Mouse (Mus musculus): ENCODE data around the gene Gm21981. TPM values are rescaled to one million over a fixed set of nuclear protein-coding genes. Genes with fewer than 3 reads are reported as not detected.
"Not testable (repeated sequence)": the region's sequence is repeated elsewhere in the genome, so short reads cannot be mapped to it uniquely, and the experiment has no call there.

The Gm21981 gene
- polyA plus RNA-seq, 1 experiment from 2014 or later = 7.7 TPM

GRCm38 (mm10) chr17:47658741-47659243, 35.5 kb downstream of the Gm21981 start:
- no peak overlapping the region for H3K9ac ChIP-seq (replicated peaks; ENCODE audit: low read depth, low read length)
- H3K4me1 ChIP-seq (ENCODE audit: control insufficient read depth, insufficient read depth, low read length) = no peaks in the 10 kb centered on the region
- no peak overlapping the region for H3K4me2 ChIP-seq (ENCODE audit: low read depth, low read length)
- no peak for ATAC-seq (ENCODE audit: low read depth)
- WGBS = 82% methylated on average over 3 of the region's 3 CpGs
- no peaks in the 10 kb centered on the region for H3K27me3 ChIP-seq (ENCODE audit: control insufficient read depth, insufficient read depth, low read length)
- no peak overlapping the region for H3K27ac ChIP-seq (ENCODE audit: low read depth, low read length)
- H3K36me3 ChIP-seq (ENCODE audit: control insufficient read depth, insufficient read depth, low read length) = no peaks in the 10 kb centered on the region
- H3K9me3 ChIP-seq (ENCODE audit: control insufficient read depth, low read length) = no peaks in the 10 kb centered on the region
- no peak overlapping the region for H3K4me3 ChIP-seq (ENCODE audit: low read depth, low read length)

- Histone ChIP-seq H3K9me3 (ENCODE audit: control insufficient read depth, low read length) (no peaks in the 10 kb centered on the region), H3K4me2 (ENCODE audit: low read depth, low read length) (no peak overlapping the region), H3K27ac (ENCODE audit: low read depth, low read length) (no peak overlapping the region), H3K27me3 (ENCODE audit: control insufficient read depth, insufficient read depth, low read length) (no peaks in the 10 kb centered on the region), H3K4me1 (ENCODE audit: control insufficient read depth, insufficient read depth, low read length) (no peaks in the 10 kb centered on the region), H3K4me3 (ENCODE audit: low read depth, low read length) (no peak overlapping the region), H3K36me3 (ENCODE audit: control insufficient read depth, insufficient read depth, low read length) (no peaks in the 10 kb centered on the region), H3K9ac (replicated peaks; ENCODE audit: low read depth, low read length) (no peak overlapping the region)
- no peak for ATAC-seq (ENCODE audit: low read depth)
- 83% methylated on average over 4 of the region's 4 CpGs for WGBS
These were observed 36.4 kb downstream of the Gm21981 start for GRCm38 (mm10) chr17:47657901-47658300.

- WGBS = 85% methylated on average over 5 of the region's 5 CpGs
- H3K4me3 ChIP-seq (ENCODE audit: low read depth, low read length) = no peak overlapping the region
- H3K4me1 ChIP-seq (ENCODE audit: control insufficient read depth, insufficient read depth, low read length) = no peaks in the 10 kb centered on the region
- H3K27ac ChIP-seq (ENCODE audit: low read depth, low read length) = no peak overlapping the region
- no peaks in the 10 kb centered on the region for H3K36me3 ChIP-seq (ENCODE audit: control insufficient read depth, insufficient read depth, low read length)
- no peaks in the 10 kb centered on the region for H3K9me3 ChIP-seq (ENCODE audit: control insufficient read depth, low read length)
- no peak overlapping the region for H3K4me2 ChIP-seq (ENCODE audit: low read depth, low read length)
- ATAC-seq (ENCODE audit: low read depth) = no peak
- H3K9ac ChIP-seq (replicated peaks; ENCODE audit: low read depth, low read length) = no peak overlapping the region
- no peaks in the 10 kb centered on the region for H3K27me3 ChIP-seq (ENCODE audit: control insufficient read depth, insufficient read depth, low read length)
These were observed 38.6 kb downstream of the Gm21981 start for GRCm38 (mm10) chr17:47655697-47656096.

GRCm38 (mm10) chr17:47654346-47654745, 39.9 kb downstream of the Gm21981 start:
- not testable (repeated sequence) for H3K9me3 ChIP-seq (ENCODE audit: control insufficient read depth, low read length); H3K36me3 ChIP-seq (ENCODE audit: control insufficient read depth, insufficient read depth, low read length); H3K27me3 ChIP-seq (ENCODE audit: control insufficient read depth, insufficient read depth, low read length); H3K27ac ChIP-seq (ENCODE audit: low read depth, low read length); H3K4me1 ChIP-seq (ENCODE audit: control insufficient read depth, insufficient read depth, low read length); ATAC-seq (ENCODE audit: low read depth); H3K4me3 ChIP-seq (ENCODE audit: low read depth, low read length); H3K4me2 ChIP-seq (ENCODE audit: low read depth, low read length); H3K9ac ChIP-seq (replicated peaks; ENCODE audit: low read depth, low read length)
- WGBS = 97% methylated on average over 8 of the region's 8 CpGs

GRCm38 (mm10) chr17:47651953-47652352, 42.3 kb downstream of the Gm21981 start:
- Histone ChIP-seq H3K36me3 (ENCODE audit: control insufficient read depth, insufficient read depth, low read length) (no peaks in the 10 kb centered on the region), H3K4me1 (ENCODE audit: control insufficient read depth, insufficient read depth, low read length) (no peaks in the 10 kb centered on the region), H3K4me3 (ENCODE audit: low read depth, low read length) (no peak overlapping the region), H3K27me3 (ENCODE audit: control insufficient read depth, insufficient read depth, low read length) (no peaks in the 10 kb centered on the region), H3K4me2 (ENCODE audit: low read depth, low read length) (no peak overlapping the region), H3K9ac (replicated peaks; ENCODE audit: low read depth, low read length) (no peak overlapping the region), H3K9me3 (ENCODE audit: control insufficient read depth, low read length) (no peaks in the 10 kb centered on the region), H3K27ac (ENCODE audit: low read depth, low read length) (no peak overlapping the region)
- WGBS = 71% methylated on average over 2 of the region's 2 CpGs
- ATAC-seq (ENCODE audit: low read depth) = no peak

- no peak overlapping the region for H3K27ac ChIP-seq (ENCODE audit: low read depth, low read length)
- WGBS = 22% methylated on average over 4 of the region's 4 CpGs
- ATAC-seq (ENCODE audit: low read depth) = no peak
- H3K9ac ChIP-seq (replicated peaks; ENCODE audit: low read depth, low read length) = no peak overlapping the region
- no peaks in the 10 kb centered on the region for H3K9me3 ChIP-seq (ENCODE audit: control insufficient read depth, low read length)
- no peak overlapping the region for H3K4me3 ChIP-seq (ENCODE audit: low read depth, low read length)
- H3K4me1 ChIP-seq (ENCODE audit: control insufficient read depth, insufficient read depth, low read length) = no peaks in the 10 kb centered on the region
- no peak overlapping the region for H3K4me2 ChIP-seq (ENCODE audit: low read depth, low read length)
- H3K36me3 ChIP-seq (ENCODE audit: control insufficient read depth, insufficient read depth, low read length) = no peaks in the 10 kb centered on the region
- H3K27me3 ChIP-seq (ENCODE audit: control insufficient read depth, insufficient read depth, low read length) = no peaks in the 10 kb centered on the region
These were observed 45.3 kb downstream of the Gm21981 start for GRCm38 (mm10) chr17:47648966-47649365.

GRCm38 (mm10) chr17:47646683-47647082, 47.6 kb downstream of the Gm21981 start:
- 83% methylated on average over 1 of the region's 1 CpGs for WGBS
- H3K27me3 ChIP-seq (ENCODE audit: control insufficient read depth, insufficient read depth, low read length) = no peaks in the 10 kb centered on the region
- no peak overlapping the region for H3K4me2 ChIP-seq (ENCODE audit: low read depth, low read length)
- H3K9me3 ChIP-seq (ENCODE audit: control insufficient read depth, low read length) = no peaks in the 10 kb centered on the region
- H3K4me1 ChIP-seq (ENCODE audit: control insufficient read depth, insufficient read depth, low read length) = no peaks in the 10 kb centered on the region
- no peak overlapping the region for H3K27ac ChIP-seq (ENCODE audit: low read depth, low read length)
- H3K36me3 ChIP-seq (ENCODE audit: control insufficient read depth, insufficient read depth, low read length) = no peaks in the 10 kb centered on the region
- no peak overlapping the region for H3K9ac ChIP-seq (replicated peaks; ENCODE audit: low read depth, low read length)
- no peak overlapping the region for H3K4me3 ChIP-seq (ENCODE audit: low read depth, low read length)
- ATAC-seq (ENCODE audit: low read depth) = no peak

- Histone ChIP-seq H3K27ac (ENCODE audit: low read depth, low read length) (no peak overlapping the region), H3K9ac (replicated peaks; ENCODE audit: low read depth, low read length) (no peak overlapping the region), H3K36me3 (ENCODE audit: control insufficient read depth, insufficient read depth, low read length) (no peaks in the 10 kb centered on the region), H3K4me1 (ENCODE audit: control insufficient read depth, insufficient read depth, low read length) (no peaks in the 10 kb centered on the region), H3K27me3 (ENCODE audit: control insufficient read depth, insufficient read depth, low read length) (no peaks in the 10 kb centered on the region), H3K9me3 (ENCODE audit: control insufficient read depth, low read length) (no peaks in the 10 kb centered on the region), H3K4me3 (ENCODE audit: low read depth, low read length) (no peak overlapping the region), H3K4me2 (ENCODE audit: low read depth, low read length) (no peak overlapping the region)
- 90% methylated on average over 2 of the region's 2 CpGs for WGBS
- no peak for ATAC-seq (ENCODE audit: low read depth)
These were observed 51.3 kb downstream of the Gm21981 start for GRCm38 (mm10) chr17:47642992-47643391.
